Mouse (Mus musculus) olfactory bulb, adult 2 months (tissue): ENCODE data around the gene Hoxd3.

Experiments
- CTCF ChIP-seq: fragments of 200-500 bp; IDR thresholded peaks from 2 replicates; pipeline ENCODE4 v1.5.1; 2012; ENCODE audit warnings: low read depth, mild to moderate bottlenecking, low read length, moderate library complexity; ENCODE audit not compliant: insufficient read depth
- POLR2A ChIP-seq: fragments of 200-500 bp; IDR thresholded peaks from 2 replicates; pipeline ENCODE4 v1.6.1; 2012; ENCODE audit warnings: mild to moderate bottlenecking, low read depth, low read length, moderate library complexity; ENCODE audit not compliant: insufficient read depth

DNA sequence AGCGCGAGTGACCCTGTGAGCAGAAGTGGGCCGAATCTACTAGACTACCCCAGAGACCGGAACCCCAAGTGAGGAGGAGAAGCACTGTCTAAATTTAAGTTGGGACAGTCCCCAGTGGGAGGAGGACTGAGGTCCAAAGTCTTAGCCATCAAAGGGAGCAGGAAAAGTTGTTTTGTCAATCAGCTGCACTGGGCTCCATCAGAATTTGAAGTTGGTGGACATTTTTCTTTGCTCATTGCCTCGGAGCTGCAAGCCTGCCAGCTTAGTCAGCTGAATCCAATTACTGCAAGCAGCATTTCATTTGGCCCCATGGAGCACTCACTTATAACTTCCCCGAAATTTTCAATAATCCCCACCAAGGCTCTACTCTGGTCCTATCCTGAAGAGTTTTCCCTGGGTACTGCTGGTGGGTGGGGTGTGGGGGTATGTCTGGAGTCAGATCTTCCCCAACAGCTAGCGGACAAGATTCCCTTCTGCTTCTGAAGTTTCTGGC is 25.9 kb downstream of the Hoxd3 start:
- no peak for TF ChIP-seq CTCF
- no peak for TF ChIP-seq POLR2A
